Mouse (Mus musculus) adrenal gland, adult 18-20 months (tissue): ENCODE data around the gene Mab21l3. TPM values are rescaled to one million over a fixed set of nuclear protein-coding genes. Genes with fewer than 3 reads are reported as not detected.

Experiments used
- total RNA-seq, 2 experiments: library from RNA; stranded (reverse); gene quantifications; 1 replicate in 1 of 2; 2 replicates in 1 of 2; pipeline ENCODE4 v1.2.3; 2021

The Mab21l3 gene
- total RNA-seq, 2 experiments from 2014 or later, result 0.13 to 0.22 TPM

Other genes with a start within 250 kb of the Mab21l3 start
- 100 to 1,000 TPM; 737 to 778 TPM for gene Atp1a1, start 244.3 kb downstream of the Mab21l3 start, total RNA-seq
- gene Slc22a15, start 75.5 kb upstream of the Mab21l3 start, total RNA-seq, result 1 to 10 TPM; 8.5 to 9.6 TPM
- gene Nhlh2, start 161.1 kb upstream of the Mab21l3 start, total RNA-seq, result not detected
- gene Casq2, start 237.5 kb upstream of the Mab21l3 start, total RNA-seq, result 1 to 10 TPM in 1 of 2 experiments, under 1 TPM in 1; 0.96 to 1.9 TPM